Mouse (Mus musculus) hindbrain, embryonic 13.5 days (tissue): ENCODE results near the gene Tmem121. TPM values are rescaled to one million over a fixed set of nuclear protein-coding genes. Genes with fewer than 3 reads are reported as not detected.

Experiments used
- ATAC-seq: fragments of 200-750 bp; cut with Nextera tagmentation; 2 replicates; pipeline ENCODE4 v1.8.0; 2017; ENCODE audit warnings: moderate TSS enrichment; ENCODE audit not compliant: low FRiP score
- H3K27ac ChIP-seq: fragments of 300-500 bp; sonication (generic); 2 replicates; pipeline ENCODE4 v1.5.1; 2015; ENCODE audit warnings: inconsistent platforms, mild to moderate bottlenecking, moderate library complexity
- H3K27me3 ChIP-seq: fragments of 300-500 bp; sonication (generic); 2 replicates; pipeline ENCODE4 v1.6.1; 2015; ENCODE audit warnings: mild to moderate bottlenecking, inconsistent platforms
- H3K36me3 ChIP-seq: fragments of 300-500 bp; sonication (generic); 2 replicates; pipeline ENCODE4 v1.6.1; 2015; ENCODE audit warnings: mild to moderate bottlenecking, inconsistent platforms
- H3K4me1 ChIP-seq: fragments of 300-500 bp; sonication (generic); replicated peaks from 2 replicates; pipeline ENCODE4 v1.6.1; 2015; ENCODE audit warnings: inconsistent platforms
- H3K4me2 ChIP-seq: fragments of 300-500 bp; sonication (generic); 2 replicates; pipeline ENCODE4 v1.6.1; 2015; ENCODE audit warnings: inconsistent platforms, mild to moderate bottlenecking, moderate library complexity
- H3K4me3 ChIP-seq: fragments of 300-500 bp; sonication (generic); 2 replicates; pipeline ENCODE4 v1.5.1; 2015; ENCODE audit warnings: mild to moderate bottlenecking, inconsistent platforms
- H3K9ac ChIP-seq: fragments of 300-500 bp; sonication (generic); 2 replicates; pipeline ENCODE4 v1.6.1; 2015; ENCODE audit warnings: mild to moderate bottlenecking, inconsistent platforms
- H3K9me3 ChIP-seq: fragments of 300-500 bp; sonication (generic); 2 replicates; pipeline ENCODE4 v1.6.1; 2016; ENCODE audit warnings: inconsistent platforms
- WGBS: fragments of 180-500 bp; shearing (Covaris S2); methylation state at CpG from one replicate; pipeline ENCODE4 v1.1.7; 2015; 5-methylcytosine and 5-hydroxymethylcytosine counted together
- polyA plus RNA-seq: library from polyadenylated mRNA; unstranded; fragments of >200 nt; fragmentation: Nextera tagmentation; extraction: Ambion mirVana; gene quantifications from 2 replicates; pipeline ENCODE4 v1.2.1, GENCODE M21; 2015

Tmem121 gene
- polyA plus RNA-seq, 1 experiment from 2014 or later, result 34.9 TPM

DNA sequence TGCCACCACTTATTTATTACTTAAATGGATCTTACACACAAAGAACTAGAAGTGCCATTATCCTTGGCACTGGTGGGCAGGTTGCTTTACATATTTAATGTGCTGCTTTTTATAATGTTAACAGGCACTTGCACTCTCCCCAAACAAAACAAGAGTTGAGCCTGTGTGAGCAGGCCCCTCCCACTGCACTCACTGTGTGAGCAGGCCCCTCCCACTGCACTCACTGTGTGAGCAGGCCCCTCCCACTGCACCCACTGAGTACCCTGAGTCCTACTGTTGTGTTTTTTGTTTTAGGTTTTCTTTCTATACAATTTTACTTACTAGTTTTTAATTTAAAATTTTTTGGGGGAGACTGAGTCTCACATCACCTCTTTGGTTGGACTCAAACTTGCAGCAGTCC is 16.3 kb downstream of the Tmem121 start:
- no peaks in the 10 kb centered on the region for H3K36me3 ChIP-seq
- H3K27me3 ChIP-seq, result no peaks in the 10 kb centered on the region
- no peak overlapping the region for H3K27ac ChIP-seq
- no peak overlapping the region for H3K9ac ChIP-seq
- no peak overlapping the region for H3K4me2 ChIP-seq
- no peaks in the 10 kb centered on the region for H3K9me3 ChIP-seq
- no peak for ATAC-seq
- H3K4me1 ChIP-seq, result no peaks in the 10 kb centered on the region
- no peak overlapping the region for H3K4me3 ChIP-seq

GRCm38 (mm10) chr12:113203522-113203921 is 17.8 kb downstream of the Tmem121 start:
- Histone ChIP-seq H3K4me3 (no peak overlapping the region), H3K4me1 (no peaks in the 10 kb centered on the region), H3K4me2 (no peak overlapping the region), H3K36me3 (no peaks in the 10 kb centered on the region), H3K9ac (no peak overlapping the region), H3K27me3 (no peaks in the 10 kb centered on the region), H3K9me3 (no peaks in the 10 kb centered on the region), H3K27ac (no peak overlapping the region)
- no peak for ATAC-seq
- 80% methylated on average over 7 of the region's 7 CpGs for whole genome bisulfite sequencing

- no peaks in the 10 kb centered on the region for H3K9me3 ChIP-seq
- H3K4me2 ChIP-seq, result no peak overlapping the region
- no peak overlapping the region for H3K4me3 ChIP-seq
- no peaks in the 10 kb centered on the region for H3K4me1 ChIP-seq
- H3K27me3 ChIP-seq, result no peaks in the 10 kb centered on the region
- no peak for ATAC-seq
- WGBS, result 90% methylated on average over 7 of the region's 7 CpGs
- no peak overlapping the region for H3K9ac ChIP-seq
- no peak overlapping the region for H3K27ac ChIP-seq
- no peaks in the 10 kb centered on the region for H3K36me3 ChIP-seq
These were observed 19.7 kb downstream of the Tmem121 start for GRCm38 (mm10) chr12:113205251-113205942.

- WGBS, result 80% methylated on average over 6 of the region's 6 CpGs
- H3K9me3 ChIP-seq, result no peaks in the 10 kb centered on the region
- H3K27me3 ChIP-seq, result no peaks in the 10 kb centered on the region
- H3K4me3 ChIP-seq, result no peak overlapping the region
- H3K9ac ChIP-seq, result no peak overlapping the region
- H3K4me1 ChIP-seq, result no peaks in the 10 kb centered on the region
- H3K36me3 ChIP-seq, result no peaks in the 10 kb centered on the region
- no peak for ATAC-seq
- no peak overlapping the region for H3K4me2 ChIP-seq
- H3K27ac ChIP-seq, result no peak overlapping the region
These were observed 22.0 kb downstream of the Tmem121 start for GRCm38 (mm10) chr12:113207737-113208136.

DNA sequence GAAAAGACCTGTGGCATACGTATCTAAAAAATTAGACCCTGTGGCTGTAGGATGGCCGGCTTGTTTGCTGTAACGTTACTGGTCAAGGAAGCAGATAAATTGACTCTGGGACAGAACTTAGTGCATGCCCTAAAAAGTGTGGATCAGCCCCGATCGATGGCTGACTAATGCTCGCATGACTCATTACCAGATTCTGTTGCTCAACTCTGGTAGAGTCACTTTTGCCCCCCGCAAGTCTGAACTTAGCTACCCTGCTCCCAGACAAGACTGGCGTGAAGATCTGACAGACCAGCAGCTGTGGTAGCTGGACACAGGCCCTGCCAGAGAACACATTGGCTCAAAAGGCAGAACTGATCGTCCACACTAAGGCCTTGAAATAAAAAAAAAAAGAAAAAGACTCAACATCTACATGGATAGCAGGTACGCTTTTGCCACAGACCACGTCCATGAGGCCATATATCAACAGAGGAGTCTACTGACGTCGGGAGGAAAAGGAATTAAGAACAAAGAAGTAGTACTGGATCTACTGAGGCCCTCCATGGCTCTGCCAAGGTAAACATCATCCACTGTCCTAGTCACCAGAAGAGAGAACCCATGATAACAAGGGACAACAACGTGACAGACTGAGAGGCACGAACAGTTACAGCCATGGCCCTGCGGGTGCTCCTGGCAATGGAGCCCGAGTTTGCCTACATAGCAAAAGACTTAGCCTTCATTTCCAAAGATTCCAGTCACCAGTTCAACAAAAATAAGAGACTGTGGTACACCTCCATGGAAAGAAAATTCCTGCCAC is 25.1 kb downstream of the Tmem121 start:
- Histone ChIP-seq H3K4me3 (no peak overlapping the region), H3K27ac (no peak overlapping the region), H3K9me3 (no peaks in the 10 kb centered on the region), H3K9ac (no peak overlapping the region), H3K4me2 (no peak overlapping the region), H3K4me1 (no peaks in the 10 kb centered on the region), H3K36me3 (no peaks in the 10 kb centered on the region), H3K27me3 (no peaks in the 10 kb centered on the region)
- ATAC-seq, result no peak
- WGBS, result 91% methylated on average over 17 of the region's 17 CpGs

GRCm38 (mm10) chr12:113211772-113212171 is 26.0 kb downstream of the Tmem121 start:
- Histone ChIP-seq H3K27me3 (no peaks in the 10 kb centered on the region), H3K9me3 (no peaks in the 10 kb centered on the region), H3K9ac (no peak overlapping the region), H3K4me3 (no peak overlapping the region), H3K27ac (no peak overlapping the region), H3K4me1 (no peaks in the 10 kb centered on the region), H3K4me2 (no peak overlapping the region), H3K36me3 (no peaks in the 10 kb centered on the region)
- ATAC-seq, result no peak
- whole genome bisulfite sequencing, result 91% methylated on average over 5 of the region's 5 CpGs

DNA sequence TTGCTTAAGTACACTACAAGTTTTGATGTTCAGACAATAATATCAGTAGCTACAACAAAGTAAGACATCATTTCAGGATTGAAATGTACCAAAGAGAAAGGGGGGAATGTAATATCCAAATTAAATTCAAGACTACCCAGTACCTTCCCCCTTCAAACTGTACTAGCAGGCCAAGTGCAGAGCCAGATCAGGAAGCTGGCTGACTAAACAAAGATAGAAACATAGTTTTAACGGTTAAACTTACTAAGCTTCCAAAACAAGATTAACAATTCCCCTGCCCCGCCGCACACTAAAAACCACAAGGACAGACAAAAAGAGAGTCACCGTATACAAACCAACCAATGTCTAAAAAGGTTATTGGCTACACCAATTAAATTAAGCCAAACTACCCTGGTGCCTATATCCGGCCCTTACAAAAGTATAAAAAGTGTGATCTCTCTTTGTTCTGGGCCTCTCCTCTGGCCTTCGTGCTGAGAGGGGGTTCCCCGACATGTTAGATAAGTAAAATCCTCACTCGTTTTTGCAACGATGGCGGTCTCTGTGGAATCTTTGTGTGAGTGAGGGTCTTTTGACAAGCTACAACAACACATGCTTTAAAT is 26.7 kb downstream of the Tmem121 start:
- Histone ChIP-seq H3K4me1 (no peaks in the 10 kb centered on the region), H3K27me3 (0 out of 2 replicates have a peak, but pooled peaks cover 5% of the 10 kb centered on the region), H3K36me3 (no peaks in the 10 kb centered on the region), H3K27ac (no peak overlapping the region), H3K9me3 (no peaks in the 10 kb centered on the region), H3K9ac (no peak overlapping the region), H3K4me2 (no peak overlapping the region), H3K4me3 (no peak overlapping the region)
- 90% methylated on average over 10 of the region's 10 CpGs for WGBS
- no peak for ATAC-seq

GRCm38 (mm10) chr12:113213226-113213625 is 27.5 kb downstream of the Tmem121 start:
- Histone ChIP-seq H3K4me1 (no peaks in the 10 kb centered on the region), H3K36me3 (no peaks in the 10 kb centered on the region), H3K27ac (no peak overlapping the region), H3K4me3 (no peak overlapping the region), H3K27me3 (0 out of 2 replicates have a peak, but pooled peaks cover 5% of the 10 kb centered on the region), H3K9me3 (no peaks in the 10 kb centered on the region), H3K4me2 (no peak overlapping the region), H3K9ac (no peak overlapping the region)
- WGBS, result 85% methylated on average over 2 of the region's 2 CpGs
- no peak for ATAC-seq

GRCm38 (mm10) chr12:113214072-113214808 is 28.5 kb downstream of the Tmem121 start:
- Histone ChIP-seq H3K4me3 (no peak overlapping the region), H3K9me3 (no peaks in the 10 kb centered on the region), H3K4me1 (no peaks in the 10 kb centered on the region), H3K36me3 (no peaks in the 10 kb centered on the region), H3K9ac (no peak overlapping the region), H3K27me3 (0 out of 2 replicates have a peak, but pooled peaks cover 5% of the 10 kb centered on the region), H3K27ac (no peak overlapping the region), H3K4me2 (no peak overlapping the region)
- 87% methylated on average over 25 of the region's 25 CpGs for WGBS
- ATAC-seq, result no peak

DNA sequence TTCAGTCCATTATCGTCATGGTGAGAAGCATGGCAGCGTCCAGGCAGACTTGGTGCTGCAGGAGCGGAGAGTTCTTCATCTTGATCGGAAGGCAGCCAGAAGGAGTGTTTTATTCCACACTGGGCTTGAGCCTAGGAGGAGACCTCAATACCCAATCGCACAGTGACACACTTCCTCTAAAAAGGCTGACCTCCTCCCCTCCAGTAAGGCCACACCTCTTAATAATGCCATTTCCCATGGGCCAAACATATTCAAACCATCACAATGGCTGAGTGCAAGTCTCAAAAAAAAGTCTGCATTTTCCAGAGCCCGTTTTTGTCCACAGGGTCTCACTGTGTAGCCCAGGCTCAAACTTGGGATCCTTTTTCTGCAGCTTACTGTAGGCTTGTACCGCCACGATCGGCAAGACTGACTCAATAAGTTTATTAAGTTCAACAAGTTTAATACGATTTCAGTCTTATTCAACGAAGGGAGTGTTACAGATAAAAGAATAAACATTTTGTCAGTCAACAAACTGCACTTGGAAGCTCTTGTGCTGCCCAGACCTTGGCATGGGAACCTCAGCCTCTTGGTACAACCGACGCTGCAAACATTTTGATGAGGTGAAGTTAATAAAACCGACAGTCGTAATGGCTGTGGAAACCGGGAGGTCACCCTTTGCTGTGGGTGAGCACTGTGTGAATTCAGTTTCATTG is 29.4 kb downstream of the Tmem121 start:
- no peak overlapping the region for H3K4me3 ChIP-seq
- WGBS, result 87% methylated on average over 16 of the region's 16 CpGs
- no peaks in the 10 kb centered on the region for H3K4me1 ChIP-seq

GRCm38 (mm10) chr12:113215667-113216346 is 30.1 kb downstream of the Tmem121 start:
- no peak overlapping the region for H3K4me2 ChIP-seq
- H3K9me3 ChIP-seq, result no peaks in the 10 kb centered on the region
- H3K9ac ChIP-seq, result no peak overlapping the region
- peak; percentile 26; the same call in 1 of the 2 replicates for ATAC-seq
- H3K4me1 ChIP-seq, result no peaks in the 10 kb centered on the region
- no peaks in the 10 kb centered on the region for H3K36me3 ChIP-seq
- WGBS, result 16% methylated on average over 6 of the region's 6 CpGs
- 0 out of 2 replicates have a peak, but pooled peaks cover 5% of the 10 kb centered on the region for H3K27me3 ChIP-seq
- H3K4me3 ChIP-seq, result no peak overlapping the region
- no peak overlapping the region for H3K27ac ChIP-seq

More for the DNA sequence above, 29.4 kb downstream of the Tmem121 start:
- Histone ChIP-seq H3K4me2 (no peak overlapping the region), H3K9me3 (no peaks in the 10 kb centered on the region), H3K36me3 (no peaks in the 10 kb centered on the region), H3K9ac (no peak overlapping the region), H3K27me3 (0 out of 2 replicates have a peak, but pooled peaks cover 5% of the 10 kb centered on the region), H3K27ac (no peak overlapping the region)
- no peak for ATAC-seq
